Mouse (Mus musculus): Measurements from ENCODE around the gene Aipl1. TPM values are rescaled to one million over a fixed set of nuclear protein-coding genes. Genes with fewer than 3 reads are reported as not detected.
A peak's percentile ranks its signal among the peaks of the same experiment; 100 is the strongest.

Aipl1 gene
- polyA plus RNA-seq (2016; fragmentation: Nextera tagmentation; extraction: Ambion mirVana), result 0.64 and 0.66 TPM in 2 replicates

GRCm38 (mm10) chr11:72037409-72037808 lies at the start of gene Aipl1:
TSS of gene Aipl1 (minus strand) at chr11:72037509.
- H3K4me3 ChIP-seq, result no peak within 1 kb of the TSS
- no peaks in the 10 kb centered on the region for H3K9me3 ChIP-seq
- WGBS, result 68% methylated on average over 4 of the region's 4 CpGs
- peaks cover 19% of the 10 kb centered on the region; the same call in 1 of the 2 replicates for H3K27me3 ChIP-seq (ENCODE audit: poor library complexity, severe bottlenecking)
- no peak within 1 kb of the TSS; the same call in 1 of the 2 replicates for H3K27ac ChIP-seq
- H3K4me1 ChIP-seq, result peaks cover 52% of the 10 kb centered on the region
- DNase-seq (ENCODE audit: extremely low spot score, low spot score), result no peak
- H3K36me3 ChIP-seq (replicated peaks), result no peaks in the 10 kb centered on the region

GRCm38 (mm10) chr11:72086251-72087046 lies 49.1 kb upstream of the Aipl1 start:
- Histone ChIP-seq H3K27me3 (ENCODE audit: poor library complexity, severe bottlenecking) (no peaks in the 10 kb centered on the region), H3K4me1 (peaks cover 29% of the 10 kb centered on the region), H3K27ac (peak overlapping the region; percentile 17; the same call in 1 of the 2 replicates), H3K4me3 (no peak overlapping the region), H3K36me3 (replicated peaks) (no peaks in the 10 kb centered on the region), H3K9me3 (no peaks in the 10 kb centered on the region)
- 67% methylated on average over 11 of the region's 11 CpGs for WGBS
- DNase-seq (ENCODE audit: extremely low spot score, low spot score), result no peak

GRCm38 (mm10) chr11:72084337-72084736 lies 47.0 kb upstream of the Aipl1 start:
- no peaks in the 10 kb centered on the region for H3K9me3 ChIP-seq
- H3K4me3 ChIP-seq, result no peak overlapping the region
- 93% methylated on average over 15 of the region's 15 CpGs for WGBS
- H3K4me1 ChIP-seq, result peaks cover 35% of the 10 kb centered on the region
- no peak for DNase-seq (ENCODE audit: extremely low spot score, low spot score)
- H3K36me3 ChIP-seq (replicated peaks), result no peaks in the 10 kb centered on the region
- no peaks in the 10 kb centered on the region for H3K27me3 ChIP-seq (ENCODE audit: poor library complexity, severe bottlenecking)
- no peak overlapping the region for H3K27ac ChIP-seq

- H3K4me1 ChIP-seq, result peaks cover 28% of the 10 kb centered on the region
- H3K36me3 ChIP-seq (replicated peaks), result no peaks in the 10 kb centered on the region
- WGBS, result 92% methylated on average over 4 of the region's 4 CpGs
- H3K9me3 ChIP-seq, result no peaks in the 10 kb centered on the region
- no peak overlapping the region for H3K4me3 ChIP-seq
- H3K27ac ChIP-seq, result no peak overlapping the region
- H3K27me3 ChIP-seq (ENCODE audit: poor library complexity, severe bottlenecking), result no peaks in the 10 kb centered on the region
- no peak for DNase-seq (ENCODE audit: extremely low spot score, low spot score)
These were observed 45.3 kb upstream of the Aipl1 start for GRCm38 (mm10) chr11:72082601-72083000.

GRCm38 (mm10) chr11:72080461-72080860 lies 43.2 kb upstream of the Aipl1 start:
- 83% methylated on average over 6 of the region's 6 CpGs for WGBS
- Histone ChIP-seq H3K27ac (peak overlapping the region; percentile 53), H3K4me1 (peaks cover 15% of the 10 kb centered on the region), H3K9me3 (no peaks in the 10 kb centered on the region), H3K36me3 (replicated peaks) (no peaks in the 10 kb centered on the region), H3K27me3 (ENCODE audit: poor library complexity, severe bottlenecking) (no peaks in the 10 kb centered on the region), H3K4me3 (no peak overlapping the region)
- DNase-seq (ENCODE audit: extremely low spot score, low spot score), result no peak

GRCm38 (mm10) chr11:72078647-72079046 lies 41.3 kb upstream of the Aipl1 start:
- 53% methylated on average over 4 of the region's 4 CpGs for WGBS
- Histone ChIP-seq H3K36me3 (replicated peaks) (no peaks in the 10 kb centered on the region), H3K27ac (no peak overlapping the region), H3K4me3 (no peak overlapping the region), H3K27me3 (ENCODE audit: poor library complexity, severe bottlenecking) (no peaks in the 10 kb centered on the region), H3K4me1 (peaks cover 11% of the 10 kb centered on the region), H3K9me3 (no peaks in the 10 kb centered on the region)
- no peak for DNase-seq (ENCODE audit: extremely low spot score, low spot score)

- H3K27me3 ChIP-seq (ENCODE audit: poor library complexity, severe bottlenecking), result no peaks in the 10 kb centered on the region
- no peak overlapping the region for H3K4me3 ChIP-seq
- H3K9me3 ChIP-seq, result no peaks in the 10 kb centered on the region
- 45% methylated on average over 3 of the region's 3 CpGs for WGBS
- H3K4me1 ChIP-seq, result peaks cover 11% of the 10 kb centered on the region
- H3K36me3 ChIP-seq (replicated peaks), result no peaks in the 10 kb centered on the region
- no peak for DNase-seq (ENCODE audit: extremely low spot score, low spot score)
- H3K27ac ChIP-seq, result no peak overlapping the region
These were observed 40.7 kb upstream of the Aipl1 start for GRCm38 (mm10) chr11:72078056-72078455.

- Histone ChIP-seq H3K27me3 (ENCODE audit: poor library complexity, severe bottlenecking) (no peaks in the 10 kb centered on the region), H3K27ac (no peak overlapping the region), H3K4me3 (no peak overlapping the region), H3K4me1 (peaks cover 18% of the 10 kb centered on the region), H3K36me3 (replicated peaks) (no peaks in the 10 kb centered on the region), H3K9me3 (no peaks in the 10 kb centered on the region)
- WGBS, result 87% methylated on average over 13 of the region's 13 CpGs
- DNase-seq (ENCODE audit: extremely low spot score, low spot score), result no peak
These were observed 36.9 kb upstream of the Aipl1 start for GRCm38 (mm10) chr11:72074230-72074629.

- peak overlapping the region; percentile 35; the same call in 1 of the 2 replicates for H3K27ac ChIP-seq
- no peaks in the 10 kb centered on the region for H3K27me3 ChIP-seq (ENCODE audit: poor library complexity, severe bottlenecking)
- peaks cover 14% of the 10 kb centered on the region for H3K4me1 ChIP-seq
- no peak overlapping the region for H3K4me3 ChIP-seq
- WGBS, result 62% methylated on average over 6 of the region's 6 CpGs
- no peaks in the 10 kb centered on the region for H3K36me3 ChIP-seq (replicated peaks)
- no peak for DNase-seq (ENCODE audit: extremely low spot score, low spot score)
- H3K9me3 ChIP-seq, result no peaks in the 10 kb centered on the region
These were observed 35.1 kb upstream of the Aipl1 start for GRCm38 (mm10) chr11:72072331-72072905.

- Histone ChIP-seq H3K4me1 (peaks cover 14% of the 10 kb centered on the region), H3K27me3 (ENCODE audit: poor library complexity, severe bottlenecking) (no peaks in the 10 kb centered on the region), H3K4me3 (no peak overlapping the region), H3K9me3 (no peaks in the 10 kb centered on the region), H3K27ac (no peak overlapping the region), H3K36me3 (replicated peaks) (no peaks in the 10 kb centered on the region)
- DNase-seq (ENCODE audit: extremely low spot score, low spot score), result no peak
- 83% methylated on average over 9 of the region's 9 CpGs for WGBS
These were observed 33.4 kb upstream of the Aipl1 start for GRCm38 (mm10) chr11:72070733-72071132.

- Histone ChIP-seq H3K4me3 (no peak overlapping the region), H3K27me3 (ENCODE audit: poor library complexity, severe bottlenecking) (no peaks in the 10 kb centered on the region), H3K9me3 (peaks cover 3% of the 10 kb centered on the region; the same call in 1 of the 2 replicates), H3K36me3 (replicated peaks) (no peaks in the 10 kb centered on the region), H3K27ac (no peak overlapping the region), H3K4me1 (peaks cover 18% of the 10 kb centered on the region)
- WGBS, result 86% methylated on average over 7 of the region's 7 CpGs
- no peak for DNase-seq (ENCODE audit: extremely low spot score, low spot score)
These were observed 30.7 kb upstream of the Aipl1 start for GRCm38 (mm10) chr11:72068026-72068425.

GRCm38 (mm10) chr11:72067326-72067725 lies 30.0 kb upstream of the Aipl1 start:
- Histone ChIP-seq H3K4me3 (no peak overlapping the region), H3K4me1 (peaks cover 12% of the 10 kb centered on the region), H3K9me3 (peaks cover 3% of the 10 kb centered on the region; the same call in 1 of the 2 replicates), H3K27ac (no peak overlapping the region), H3K27me3 (ENCODE audit: poor library complexity, severe bottlenecking) (no peaks in the 10 kb centered on the region), H3K36me3 (replicated peaks) (no peaks in the 10 kb centered on the region)
- WGBS, result 87% methylated on average over 5 of the region's 5 CpGs
- DNase-seq (ENCODE audit: extremely low spot score, low spot score), result no peak

GRCm38 (mm10) chr11:72066330-72066729 lies 29.0 kb upstream of the Aipl1 start:
- Histone ChIP-seq H3K9me3 (peaks cover 3% of the 10 kb centered on the region; the same call in 1 of the 2 replicates), H3K27ac (no peak overlapping the region), H3K4me3 (no peak overlapping the region), H3K4me1 (peaks cover 11% of the 10 kb centered on the region), H3K27me3 (ENCODE audit: poor library complexity, severe bottlenecking) (no peaks in the 10 kb centered on the region), H3K36me3 (replicated peaks) (no peaks in the 10 kb centered on the region)
- peak; percentile 39 for DNase-seq (ENCODE audit: extremely low spot score, low spot score)
- WGBS, result 46% methylated on average over 6 of the region's 6 CpGs
